Mouse (Mus musculus): ENCODE results near the gene Sytl3.

Sytl3 gene

DNA sequence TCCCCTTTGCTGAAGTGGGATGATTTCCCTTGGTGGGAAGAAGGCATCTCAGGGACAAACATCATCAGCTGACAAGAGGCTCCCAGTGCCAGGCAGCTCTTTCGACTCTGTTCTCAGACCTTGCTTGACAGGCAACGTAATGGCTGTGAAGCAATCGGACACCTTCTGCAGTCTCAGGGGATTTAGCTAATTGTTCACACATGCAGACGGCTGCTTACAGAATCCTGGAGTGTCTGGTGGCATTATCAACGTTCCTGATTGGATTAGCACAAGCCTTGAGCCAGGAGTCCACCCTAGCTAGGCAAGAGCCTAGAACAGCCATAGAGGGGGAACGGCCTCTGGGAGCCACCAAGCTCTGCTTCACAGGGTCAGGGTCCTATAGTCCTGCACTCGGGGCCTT, 93.5 kb downstream of the Sytl3 start:
- DNase-seq (ENCODE audit: low read depth, low spot score), result no peak

- DNase-seq (ENCODE audit: low read depth, low spot score), result no peak
Observed at GRCm38 (mm10) chr17:6755176-6755575, 96.3 kb downstream of the Sytl3 start.

DNA sequence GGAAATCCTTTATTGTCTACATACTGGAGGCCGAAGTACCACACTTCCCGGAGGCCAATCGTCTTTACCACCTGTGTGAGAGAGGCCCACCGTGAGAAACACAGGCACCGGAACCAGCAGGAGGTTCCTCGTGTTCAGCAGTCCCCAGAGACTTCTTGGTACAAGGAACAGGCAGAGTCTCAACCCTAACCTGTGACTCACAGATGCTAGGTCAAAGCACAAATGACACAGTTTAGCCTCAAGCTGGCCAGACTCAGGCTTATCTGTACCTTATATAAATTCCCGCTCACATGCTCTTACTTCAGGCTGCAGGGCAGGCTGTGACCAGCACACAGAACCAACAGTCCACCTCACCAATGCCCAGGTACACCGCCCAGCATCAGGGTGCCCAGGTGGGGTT, 97.0 kb downstream of the Sytl3 start:
- DNase-seq (ENCODE audit: low read depth, low spot score), result no peak

DNA sequence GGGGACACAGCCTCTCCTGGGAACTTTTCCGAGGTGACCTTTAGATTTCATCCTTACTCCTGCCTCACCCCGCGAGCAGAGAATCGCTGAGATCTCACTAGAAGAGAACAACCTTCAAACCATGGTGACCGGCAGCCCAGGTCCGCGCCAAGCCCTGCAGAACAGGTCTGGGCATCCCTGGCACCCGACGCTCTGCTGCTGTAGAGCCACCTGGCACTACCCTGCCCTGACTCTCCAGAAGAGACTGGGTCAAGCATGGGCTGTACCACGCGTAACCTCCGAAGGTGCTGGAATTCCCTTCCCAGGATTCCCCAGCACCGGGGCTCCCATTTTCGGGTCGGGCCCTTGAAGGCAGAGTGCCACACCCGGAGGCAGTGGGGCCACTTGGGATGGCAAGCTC, 99.0 kb downstream of the Sytl3 start:
- DNase-seq (ENCODE audit: low read depth, low spot score), result no peak

- no peak for DNase-seq (ENCODE audit: low read depth, low spot score)
Observed at GRCm38 (mm10) chr17:6758845-6759244, 100.0 kb downstream of the Sytl3 start.

- DNase-seq (ENCODE audit: low read depth, low spot score), result no peak
Observed at GRCm38 (mm10) chr17:6759717-6760292, 100.9 kb downstream of the Sytl3 start.

- DNase-seq (ENCODE audit: low read depth, low spot score), result no peak
Observed at GRCm38 (mm10) chr17:6763513-6764226, 104.8 kb downstream of the Sytl3 start.

DNA sequence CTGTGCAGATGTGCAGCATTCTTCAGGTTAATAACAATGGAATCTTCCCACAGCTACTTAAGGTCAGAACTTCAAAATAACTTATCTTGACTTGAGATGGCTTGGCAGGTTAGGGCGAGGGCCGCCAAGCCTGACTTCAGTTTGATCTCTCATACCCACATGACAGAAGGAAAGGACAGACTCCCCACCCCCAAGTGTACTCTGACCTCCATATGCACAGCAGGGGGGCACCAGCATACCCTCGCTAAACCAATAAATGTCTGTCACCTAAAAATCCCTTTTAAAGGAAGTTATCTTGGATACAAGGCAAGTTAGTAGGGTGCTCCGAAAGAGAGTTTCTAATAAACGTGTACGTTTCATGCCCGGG, 105.3 kb downstream of the Sytl3 start:
- no peak for DNase-seq (ENCODE audit: low read depth, low spot score)

- no peak for DNase-seq (ENCODE audit: low read depth, low spot score)
Observed at GRCm38 (mm10) chr17:6764730-6765129, 105.8 kb downstream of the Sytl3 start.

DNA sequence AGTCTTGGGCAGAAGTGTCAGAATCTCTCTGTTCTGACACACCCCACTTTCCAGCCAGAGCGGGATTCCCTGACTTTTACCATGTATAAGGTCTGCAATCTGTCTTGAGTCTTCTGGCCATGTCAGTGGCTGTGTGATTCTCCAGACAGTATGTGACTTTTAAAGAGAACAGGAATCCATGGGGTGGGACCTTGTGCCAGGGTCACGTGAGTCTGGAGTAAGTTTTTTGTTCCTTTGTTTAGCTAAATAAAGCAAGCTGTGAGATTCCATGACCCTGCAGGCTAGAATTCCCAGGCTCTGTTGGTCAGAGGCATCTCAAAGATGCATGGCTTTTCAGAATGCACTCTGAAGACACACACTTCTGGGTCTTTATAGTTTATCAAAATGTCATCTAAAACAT, 107.0 kb downstream of the Sytl3 start:
- no peak for DNase-seq (ENCODE audit: low read depth, low spot score)

DNA sequence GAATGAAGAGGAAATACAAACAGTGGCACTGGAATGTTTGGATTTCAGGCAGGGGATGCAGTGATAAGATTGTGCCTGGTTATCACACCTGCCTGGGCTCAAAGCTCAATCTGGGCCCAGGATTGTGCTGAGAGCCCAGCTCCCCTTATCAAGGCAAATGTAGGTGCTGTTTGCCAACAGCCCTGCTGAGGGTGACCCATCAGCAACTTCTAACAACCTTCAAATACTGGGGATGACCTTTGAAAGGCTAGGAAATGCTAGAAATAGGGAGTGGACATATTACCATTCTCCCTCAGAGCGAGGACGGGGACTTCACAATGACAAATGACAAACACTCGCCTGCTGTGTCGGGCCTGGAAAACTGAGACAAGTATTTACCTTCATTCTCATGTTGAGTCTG, 107.9 kb downstream of the Sytl3 start:
- DNase-seq (ENCODE audit: low read depth, low spot score), result no peak

DNA sequence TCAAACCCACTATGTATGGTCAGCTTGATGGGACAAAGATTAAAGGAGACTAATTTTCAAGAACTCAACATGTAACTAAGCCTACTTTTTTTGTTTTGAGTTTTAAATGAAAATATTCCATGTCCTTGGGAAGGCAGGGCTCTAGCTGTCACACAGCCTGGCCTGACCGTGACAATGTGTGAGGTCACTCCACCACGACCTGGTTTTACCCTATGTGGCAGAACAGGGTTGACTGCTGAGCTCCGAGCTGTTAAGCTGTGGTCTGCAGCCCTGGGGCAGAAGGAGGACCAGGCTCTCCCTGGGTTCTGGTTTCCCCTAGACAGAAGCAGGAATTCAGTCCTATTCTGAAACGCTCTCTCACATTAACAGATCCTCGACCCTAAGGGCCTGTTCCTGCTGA, 108.9 kb downstream of the Sytl3 start:
- no peak for DNase-seq (ENCODE audit: low read depth, low spot score)

- no peak for DNase-seq (ENCODE audit: low read depth, low spot score)
Observed at GRCm38 (mm10) chr17:6768301-6768788, 109.5 kb downstream of the Sytl3 start.

GRCm38 (mm10) chr17:6769602-6770001, 110.7 kb downstream of the Sytl3 start:
- no peak for DNase-seq (ENCODE audit: low read depth, low spot score)

DNA sequence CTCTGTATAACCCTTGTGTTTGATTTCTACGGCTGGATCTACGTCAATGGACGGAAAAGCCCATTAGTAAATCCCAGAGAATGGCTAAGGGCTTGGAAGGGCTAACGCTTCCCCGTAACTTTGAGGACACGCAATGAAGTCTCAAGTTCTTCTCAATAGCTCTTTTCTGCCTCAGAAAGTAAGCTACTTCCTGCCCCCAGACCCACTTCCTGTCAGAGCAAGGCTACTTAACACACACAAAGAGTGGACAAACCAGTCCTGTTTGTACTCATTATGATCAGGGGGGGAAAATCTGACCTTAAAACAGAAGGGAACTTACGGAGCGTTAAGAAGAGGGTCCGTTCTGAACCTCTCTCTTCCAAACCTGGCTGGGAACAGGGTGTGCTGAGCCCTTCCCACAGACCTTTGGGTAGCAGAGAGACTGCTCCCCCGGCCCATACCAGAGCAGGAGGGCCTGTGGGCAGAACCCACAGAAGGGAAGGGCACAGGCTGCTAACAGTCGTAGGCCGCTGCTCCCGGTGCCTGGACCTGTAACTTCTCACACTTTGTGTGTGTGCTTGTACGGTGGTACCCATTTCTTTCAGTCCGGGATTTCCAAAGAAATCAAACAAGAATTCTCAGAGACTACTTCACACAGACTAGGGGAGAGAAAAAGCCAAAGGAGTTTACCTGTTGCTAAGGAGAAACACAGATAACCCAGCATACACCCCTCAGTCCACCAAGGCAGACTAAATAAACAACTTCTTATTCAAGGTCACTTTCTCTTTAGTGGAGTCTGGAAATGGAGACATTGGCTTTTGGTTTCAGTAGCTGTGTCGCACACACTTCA, 113.0 kb downstream of the Sytl3 start:
- DNase-seq (ENCODE audit: low read depth, low spot score), result no peak

DNA sequence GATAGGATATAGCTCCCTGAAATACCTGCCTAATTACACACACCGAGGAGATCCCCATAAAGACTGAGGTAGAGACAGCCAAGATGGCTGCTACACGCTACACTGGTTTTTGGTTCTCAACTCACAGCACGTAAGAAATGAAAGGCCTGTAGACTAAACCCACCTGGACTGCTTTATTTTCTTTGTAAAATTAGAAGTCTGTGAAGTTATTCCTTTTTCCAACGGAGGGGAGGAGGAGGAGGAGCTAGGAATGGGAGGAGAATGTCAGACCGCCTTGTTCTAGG, 113.5 kb downstream of the Sytl3 start:
- no peak for DNase-seq (ENCODE audit: low read depth, low spot score)

GRCm38 (mm10) chr17:6773249-6773966, 114.5 kb downstream of the Sytl3 start:
- DNase-seq (ENCODE audit: low read depth, low spot score), result no peak

DNA sequence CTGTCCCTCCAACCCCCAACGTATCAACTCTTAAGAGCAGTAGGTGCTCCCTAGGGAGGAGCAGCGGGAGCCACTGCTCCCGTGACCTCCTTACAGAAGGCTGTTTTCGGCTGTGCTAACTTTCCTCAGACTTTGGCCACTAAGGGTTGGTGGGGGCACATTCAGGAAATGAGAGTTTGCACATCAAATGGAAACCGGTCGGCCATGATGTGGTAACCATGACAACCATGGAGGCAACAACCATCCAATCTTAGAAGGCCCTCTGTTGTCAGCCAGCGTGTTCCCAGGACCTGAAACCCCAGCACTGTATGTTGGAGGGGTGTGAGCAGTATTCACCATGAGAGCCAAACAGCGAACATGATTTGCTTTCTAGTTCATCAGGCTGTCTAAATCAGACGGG, 116.3 kb downstream of the Sytl3 start:
- no peak for DNase-seq (ENCODE audit: low read depth, low spot score)

DNA sequence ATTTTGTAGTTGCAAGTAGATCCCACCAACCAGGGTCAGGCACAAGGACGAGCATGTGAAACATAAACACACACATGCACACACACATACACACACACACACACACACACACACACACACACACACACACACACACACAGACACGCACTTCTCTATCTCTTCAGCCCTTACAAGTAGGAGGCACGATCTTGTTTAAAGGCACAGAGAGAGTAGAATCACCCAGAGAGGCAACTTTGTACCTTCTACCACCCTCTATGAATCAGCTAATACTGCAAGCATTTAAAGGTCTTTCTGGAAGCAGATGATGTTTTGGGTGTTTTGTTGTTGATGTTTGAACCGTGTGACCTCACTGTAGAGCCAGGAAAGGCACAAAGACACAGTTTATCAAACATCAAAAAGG, 116.8 kb downstream of the Sytl3 start:
- DNase-seq (ENCODE audit: low read depth, low spot score), result no peak

- DNase-seq (ENCODE audit: low read depth, low spot score), result no peak
Observed at GRCm38 (mm10) chr17:6776123-6776522, 117.2 kb downstream of the Sytl3 start.

GRCm38 (mm10) chr17:6776576-6776975, 117.7 kb downstream of the Sytl3 start:
- DNase-seq (ENCODE audit: low read depth, low spot score), result no peak

- DNase-seq (ENCODE audit: low read depth, low spot score), result no peak
Observed at GRCm38 (mm10) chr17:6777061-6777460, 118.2 kb downstream of the Sytl3 start.

Measured in mesoderm, embryonic 11.5 days (tissue).